Mouse (Mus musculus): ENCODE measurements around the gene Fam83g.

Fam83g gene

GRCm38 (mm10) chr11:61717990-61718389 is 34.1 kb downstream of the Fam83g start:
- no peak for TF ChIP-seq GATA4 (IDR thresholded peaks at IDR 0.05; ENCODE audit: insufficient replicate concordance, low read length)

GRCm38 (mm10) chr11:61719387-61719786 is 35.5 kb downstream of the Fam83g start:
- TF ChIP-seq GATA4 (IDR thresholded peaks at IDR 0.05; ENCODE audit: insufficient replicate concordance, low read length) = no peak

DNA sequence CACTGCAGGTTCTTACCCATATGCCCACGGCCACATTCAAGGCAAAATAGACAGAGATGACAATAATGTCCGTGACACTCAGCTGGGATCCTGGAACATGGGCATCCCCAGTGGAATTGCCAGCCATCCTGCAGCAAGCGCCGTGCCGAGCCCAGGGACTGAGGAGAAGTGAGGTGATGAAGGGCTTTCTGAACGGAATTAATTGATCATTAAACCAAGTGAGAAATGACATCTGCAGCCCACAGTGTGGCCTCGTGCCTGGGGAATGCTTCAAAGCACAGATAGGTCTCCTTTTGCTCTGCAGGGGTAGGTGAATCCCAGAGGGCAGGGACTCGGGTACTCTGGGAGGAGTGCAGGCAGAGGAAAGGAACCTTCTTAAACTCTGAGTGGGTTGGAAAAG is 35.9 kb downstream of the Fam83g start:
- TF ChIP-seq GATA4 (IDR thresholded peaks at IDR 0.05; ENCODE audit: insufficient replicate concordance, low read length) = no peak

DNA sequence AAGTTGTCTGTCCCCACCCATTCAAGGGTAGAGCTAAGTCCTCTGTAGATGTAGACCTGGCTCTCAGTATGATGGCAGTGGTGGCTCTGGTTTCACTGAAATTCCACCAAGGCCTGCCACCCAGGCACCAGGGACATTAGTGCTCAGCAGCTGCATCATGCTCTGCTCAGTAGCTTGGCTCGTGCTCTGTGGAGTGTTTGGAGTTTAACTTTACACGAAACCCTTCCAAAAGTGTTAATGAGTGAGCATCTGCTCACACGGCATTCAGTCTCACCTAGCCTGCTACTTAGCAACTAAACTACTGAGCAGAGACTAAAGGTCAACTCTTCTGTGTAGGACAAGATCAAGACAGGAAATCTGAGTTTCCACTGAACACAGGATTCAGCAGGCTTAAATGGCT is 36.7 kb downstream of the Fam83g start, which contains the start of gene Slc5a10:
Gene Slc5a10 (minus strand): TSS at position 191 of the 400 bp plus-strand sequence.
- no peak for TF ChIP-seq GATA4 (IDR thresholded peaks at IDR 0.05; ENCODE audit: insufficient replicate concordance, low read length)

- no peak for TF ChIP-seq GATA4 (IDR thresholded peaks at IDR 0.05; ENCODE audit: insufficient replicate concordance, low read length)
These were observed 38.2 kb downstream of the Fam83g start for GRCm38 (mm10) chr11:61722077-61722476.

DNA sequence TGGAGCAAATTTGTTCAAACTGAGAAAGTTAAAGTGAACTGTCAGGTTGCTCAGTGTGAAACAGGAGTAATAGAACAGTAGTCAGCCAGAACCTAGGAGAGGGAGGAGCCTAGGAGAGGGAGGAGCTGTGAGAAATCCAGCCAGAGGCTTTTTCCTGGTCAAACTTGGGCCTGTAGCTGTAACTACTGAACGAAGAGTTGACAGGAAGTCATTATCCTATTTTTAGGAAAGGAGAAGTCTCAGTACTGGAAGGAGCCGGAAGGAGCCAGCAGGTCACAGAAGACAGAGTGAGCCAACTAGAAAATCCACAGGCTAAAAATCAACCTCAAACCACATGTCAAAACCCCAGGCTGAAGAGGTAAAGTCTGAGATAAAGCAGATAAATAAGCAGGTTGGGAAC is 44.1 kb downstream of the Fam83g start:
- no peak for TF ChIP-seq GATA4 (IDR thresholded peaks at IDR 0.05; ENCODE audit: insufficient replicate concordance, low read length)

DNA sequence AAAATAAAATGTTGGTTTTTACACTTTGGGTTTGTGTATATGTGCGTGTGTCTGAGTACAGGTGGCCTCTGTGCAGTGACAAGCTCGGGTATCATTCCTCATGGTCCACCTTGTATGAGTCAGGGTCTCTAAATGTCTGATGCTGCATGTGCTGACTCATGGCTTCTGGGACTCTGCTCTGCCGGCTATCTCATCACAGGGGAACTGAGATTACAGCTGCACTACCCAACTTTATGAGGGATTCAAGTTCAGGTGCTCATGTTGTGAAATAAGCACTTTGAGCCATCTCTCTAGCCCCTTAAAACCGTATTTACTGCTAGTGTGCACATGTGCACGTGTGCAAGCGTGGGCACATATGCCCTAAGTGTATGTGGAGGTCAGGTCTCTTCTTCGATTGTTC is 48.8 kb downstream of the Fam83g start:
- no peak for TF ChIP-seq GATA4 (IDR thresholded peaks at IDR 0.05; ENCODE audit: insufficient replicate concordance, low read length)

- TF ChIP-seq GATA4 (IDR thresholded peaks at IDR 0.05; ENCODE audit: insufficient replicate concordance, low read length) = no peak
These were observed 53.4 kb downstream of the Fam83g start for GRCm38 (mm10) chr11:61737290-61737689.

DNA sequence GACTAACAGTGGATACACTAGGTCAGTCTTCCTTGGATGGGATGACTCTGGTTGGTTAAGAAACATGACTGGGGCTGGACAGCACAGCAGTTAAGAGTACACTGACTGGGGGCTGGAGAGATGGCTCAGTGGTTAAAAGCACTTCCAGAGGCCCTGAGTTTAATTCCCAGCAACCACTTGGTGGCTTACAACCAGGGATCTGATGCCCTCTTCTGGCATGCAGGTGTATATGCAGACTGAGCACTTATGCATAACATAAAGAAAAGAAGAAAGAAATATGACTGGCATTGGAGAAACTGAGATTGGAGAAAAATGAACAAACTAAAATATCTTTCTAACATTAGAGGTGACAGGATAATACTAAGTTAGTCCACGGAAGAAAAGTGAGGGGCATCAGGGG is 56.6 kb downstream of the Fam83g start:
- no peak for TF ChIP-seq GATA4 (IDR thresholded peaks at IDR 0.05; ENCODE audit: insufficient replicate concordance, low read length)

GRCm38 (mm10) chr11:61743768-61744167 is 59.9 kb downstream of the Fam83g start:
- TF ChIP-seq GATA4 (IDR thresholded peaks at IDR 0.05; ENCODE audit: insufficient replicate concordance, low read length) = no peak

GRCm38 (mm10) chr11:61744460-61744859 is 60.6 kb downstream of the Fam83g start:
- TF ChIP-seq GATA4 (IDR thresholded peaks at IDR 0.05; ENCODE audit: insufficient replicate concordance, low read length) = no peak

DNA sequence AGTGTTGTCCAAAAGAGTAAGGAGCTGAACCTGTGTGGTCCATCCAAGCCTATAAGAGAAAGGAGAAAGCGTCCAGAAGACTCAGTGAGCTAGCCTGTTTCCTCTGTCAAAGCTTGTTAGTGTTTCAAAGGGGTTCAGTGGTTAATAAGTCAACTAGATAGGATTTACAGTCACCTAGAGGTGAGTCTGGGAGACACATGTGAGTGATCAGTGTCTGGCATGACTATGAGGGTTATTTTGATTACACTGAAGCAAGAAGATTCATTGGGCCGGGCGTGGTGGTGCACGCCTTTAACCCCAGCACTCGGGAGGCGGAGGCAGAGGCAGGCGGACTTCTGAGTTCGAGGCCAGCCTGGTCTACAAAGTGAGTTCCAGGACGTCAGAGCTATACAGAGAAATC is 61.9 kb downstream of the Fam83g start:
- TF ChIP-seq GATA4 (IDR thresholded peaks at IDR 0.05; ENCODE audit: insufficient replicate concordance, low read length) = no peak

DNA sequence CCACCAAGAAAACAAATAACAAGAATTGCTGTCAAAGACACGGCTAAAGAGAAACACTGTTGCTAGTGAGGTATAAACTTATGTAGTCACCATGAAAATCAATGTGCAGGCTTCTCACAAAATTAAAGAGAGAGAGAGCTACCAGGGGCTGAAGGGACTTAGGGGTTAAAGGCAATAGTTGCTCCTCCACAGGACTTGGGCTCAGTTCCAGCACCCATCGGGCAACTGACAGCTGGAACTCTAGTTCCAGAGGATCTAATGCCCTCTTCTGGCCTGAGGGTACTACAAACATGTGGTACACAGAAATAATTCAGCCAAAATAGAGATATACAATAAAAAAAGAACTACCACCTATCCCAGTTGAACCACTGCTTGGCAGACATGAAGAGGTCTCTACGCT is 63.3 kb downstream of the Fam83g start:
- TF ChIP-seq GATA4 (IDR thresholded peaks at IDR 0.05; ENCODE audit: insufficient replicate concordance, low read length) = no peak

- TF ChIP-seq GATA4 (IDR thresholded peaks at IDR 0.05; ENCODE audit: insufficient replicate concordance, low read length) = no peak
These were observed 67.7 kb downstream of the Fam83g start for GRCm38 (mm10) chr11:61751612-61752011.

DNA sequence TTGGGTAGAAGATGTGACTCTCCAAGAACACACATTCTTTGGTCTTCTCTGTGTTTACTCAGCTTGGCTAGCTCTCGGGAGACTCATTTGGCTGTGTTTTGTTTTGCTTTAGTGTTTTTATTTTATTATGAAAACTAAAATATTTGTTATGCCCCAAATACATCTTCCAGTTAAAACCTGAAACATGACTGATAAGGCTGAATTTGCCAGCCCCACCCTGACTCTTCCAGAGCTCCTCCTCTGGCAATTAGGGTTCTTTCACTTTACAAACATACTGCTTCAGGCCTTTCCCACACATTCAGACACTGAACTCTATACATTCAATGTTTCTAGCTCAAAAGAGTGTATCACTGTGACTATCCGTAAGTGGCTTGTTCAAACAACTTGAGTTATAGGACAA is 73.3 kb downstream of the Fam83g start:
- no peak for TF ChIP-seq GATA4 (IDR thresholded peaks at IDR 0.05; ENCODE audit: insufficient replicate concordance, low read length)
